8 mouse cellular contexts compared by ENCODE assay signal in genomic region chr19:59388847-59389606, GRCm38 (mm10). TPM values are rescaled to one million over a fixed set of nuclear protein-coding genes. Genes with fewer than 3 reads are reported as not detected.
DNase-seq lines count a peak whose midpoint lies in the region; ATAC-seq lines count a peak whose summit lies in the region.

No protein-coding gene starts in this region.

- H3K9ac ChIP-seq in intestine, embryonic 16.5 days (ENCODE audit: low read depth, low read length), result no peak overlapping the region

- no peak overlapping the region for H3K4me3 ChIP-seq in intestine, embryonic 16.5 days (ENCODE audit: low read length)

- H3K27ac ChIP-seq in intestine, embryonic 16.5 days (ENCODE audit: low read length), result no peak overlapping the region

- intact Hi-C loops in left cerebral cortex, postnatal 25 days (cut with DNase I), result loop anchor here (5.0 kb wide), 2 partner anchors 68 to 1028 kb away; partner anchors contain the start of gene Emx2

- peak; percentile 64 for ATAC-seq in intestine, embryonic 16.5 days

- peak overlapping the region; percentile 23; the same call in 1 of the 2 replicates for H3K4me2 ChIP-seq in intestine, embryonic 16.5 days (ENCODE audit: low read depth, low read length)

- no peaks in the 10 kb centered on the region for H3K36me3 ChIP-seq in intestine, embryonic 16.5 days (ENCODE audit: control insufficient read depth, insufficient read depth, low read length)

- peak; percentile 70 for DNase-seq in urinary bladder, postnatal 14 days (ENCODE audit: low spot score)
- DNase-seq in urinary bladder, adult 18-20 months (ENCODE audit: low spot score in 2 of 2), result no peak
- peak; percentile 87 for DNase-seq in embryo, embryonic 10 days (ENCODE audit: low spot score)
- peak; percentile 48 for DNase-seq in gastrocnemius, postnatal 25 days
- DNase-seq in left cerebral cortex, postnatal 25 days (ENCODE audit: low spot score in 2 of 2), result peak; percentile 63 to 71
- peak; percentile 82 for DNase-seq in mesoderm, embryonic 11.5 days (ENCODE audit: low read depth, low spot score)
- peak; percentile 73 for DNase-seq in right cerebral cortex, postnatal 4 days

- no peaks in the 10 kb centered on the region for H3K9me3 ChIP-seq in intestine, embryonic 16.5 days (ENCODE audit: control insufficient read depth, low read length)

- 15% methylated on average over 15 of the region's 15 CpGs for WGBS in intestine, embryonic 16.5 days

- H3K27me3 ChIP-seq in intestine, embryonic 16.5 days (replicated peaks; ENCODE audit: control insufficient read depth, insufficient read depth, low read length), result no peaks in the 10 kb centered on the region

- peaks cover 8% of the 10 kb centered on the region; the same call in 1 of the 2 replicates for H3K4me1 ChIP-seq in intestine, embryonic 16.5 days (ENCODE audit: control insufficient read depth, insufficient read depth, low read length)

RNA-seq across cellular contexts. Expression of gene Pdzd8, which starts 43.4 kb away (rescaled TPM):
- total RNA-seq in gastrocnemius, postnatal 25 days (2021), result 10 to 100 TPM; 12.2 to 12.7 TPM
- polyA plus RNA-seq in intestine, embryonic 16.5 days (2015; fragmentation: Nextera tagmentation; extraction: Ambion mirVana), result 5.9 and 6.9 TPM in 2 replicates
- 10 to 100 TPM; 59.8 to 62.3 TPM for total RNA-seq in left cerebral cortex, postnatal 25 days (2021)

Comparison
In these comparisons a context has a peak if more than half of its experiments do, and no peak if none do; other contexts are left out.
1. DNase-seq: peak in urinary bladder, postnatal 14 days (single experiment), embryo, embryonic 10 days (single experiment), gastrocnemius, postnatal 25 days (single experiment), left cerebral cortex, postnatal 25 days (2 of 2), mesoderm, embryonic 11.5 days (single experiment) and right cerebral cortex, postnatal 4 days (single experiment); none in urinary bladder, adult 18-20 months (0 of 2).
2. RNA of gene Pdzd8, which starts 43.4 kb away (total RNA-seq): 59.8 to 62.3 TPM in left cerebral cortex, postnatal 25 days; 12.2 to 12.7 TPM in gastrocnemius, postnatal 25 days; every median in the first group is over 4 times any median in the second.